Mouse (Mus musculus) midbrain, embryonic 10.5 days (tissue): ENCODE measurements around the gene Numbl. TPM values are rescaled to one million over a fixed set of nuclear protein-coding genes. Genes with fewer than 3 reads are reported as not detected.
A peak's percentile ranks its signal among the peaks of the same experiment; 100 is the strongest.

Experiments used
- DNase-seq: peaks from one replicate; pipeline ENCODE4 v3.0.0-alpha.2; 2017; ENCODE audit warnings: low spot score
- H3K27ac ChIP-seq: fragments of 300-500 bp; sonication (generic); replicated peaks from 2 replicates; pipeline ENCODE4 v1.5.1; 2016; ENCODE audit warnings: mild to moderate bottlenecking
- H3K27me3 ChIP-seq: fragments of 300-500 bp; sonication (generic); 2 replicates; pipeline ENCODE4 v1.6.1; 2016; ENCODE audit warnings: low read depth, mild to moderate bottlenecking; ENCODE audit not compliant: poor library complexity, severe bottlenecking
- H3K36me3 ChIP-seq: fragments of 300-500 bp; sonication (generic); 2 replicates; pipeline ENCODE4 v1.6.1; 2016; ENCODE audit warnings: mild to moderate bottlenecking, moderate library complexity
- H3K4me1 ChIP-seq: fragments of 300-500 bp; sonication (generic); 2 replicates; pipeline ENCODE4 v1.6.1; 2016
- H3K4me3 ChIP-seq: fragments of 300-500 bp; sonication (generic); 2 replicates; pipeline ENCODE4 v1.5.1; 2016; ENCODE audit warnings: mild to moderate bottlenecking, moderate library complexity
- H3K9me3 ChIP-seq: fragments of 300-500 bp; sonication (generic); replicated peaks from 2 replicates; pipeline ENCODE4 v1.6.1; 2016; ENCODE audit warnings: mild to moderate bottlenecking
- WGBS: fragments of 180-500 bp; shearing (Covaris S2); methylation state at CpG from one replicate; pipeline ENCODE4 v1.1.7; 2016; 5-methylcytosine and 5-hydroxymethylcytosine counted together
- polyA plus RNA-seq: library from polyadenylated mRNA; unstranded; fragments of >200 nt; fragmentation: Nextera tagmentation; extraction: Ambion mirVana; gene quantifications from 2 replicates; pipeline ENCODE4 v1.2.1, GENCODE M21; 2016

Gene Numbl
- polyA plus RNA-seq, 1 experiment from 2014 or later, result 21.0 TPM

- DNase-seq, result peak; percentile 74
- H3K4me3 ChIP-seq, result peak overlapping the region; percentile 57
- WGBS, result under 1% methylated on average over 39 of the region's 39 CpGs
- H3K4me1 ChIP-seq, result peaks cover 71% of the 10 kb centered on the region
- no peaks in the 10 kb centered on the region for H3K9me3 ChIP-seq
- H3K27ac ChIP-seq, result no peak overlapping the region
- no peaks in the 10 kb centered on the region for H3K36me3 ChIP-seq
- H3K27me3 ChIP-seq, result peaks cover 100% of the 10 kb centered on the region
These were observed 72.7 kb downstream of the Numbl start for GRCm38 (mm10) chr7:27330709-27331540.

- H3K4me3 ChIP-seq, result peak overlapping the region; percentile 57; the same call in 1 of the 2 replicates
- no peak for DNase-seq
- 3% methylated on average over 8 of the region's 8 CpGs for WGBS
- H3K9me3 ChIP-seq, result no peaks in the 10 kb centered on the region
- H3K4me1 ChIP-seq, result peaks cover 71% of the 10 kb centered on the region
- no peaks in the 10 kb centered on the region for H3K36me3 ChIP-seq
- H3K27ac ChIP-seq, result no peak overlapping the region
- H3K27me3 ChIP-seq, result peaks cover 100% of the 10 kb centered on the region
These were observed 73.3 kb downstream of the Numbl start for GRCm38 (mm10) chr7:27331541-27331851.

Other genes starting within 250 kb of the Numbl start
- not detected in 2 replicates for gene Cyp2a12, start 229.4 kb upstream of the Numbl start, polyA plus RNA-seq
- gene Cyp2f2, start 138.5 kb upstream of the Numbl start, polyA plus RNA-seq, result not detected in 2 replicates
- gene Cyp2t4, start 104.7 kb upstream of the Numbl start, polyA plus RNA-seq, result 0.12 and 0.19 TPM in 2 replicates
- gene Egln2, start 91.6 kb upstream of the Numbl start, polyA plus RNA-seq, result 80.4 and 84.4 TPM in 2 replicates
- gene Rab4b, start 79.5 kb upstream of the Numbl start, polyA plus RNA-seq, result 69.0 and 71.0 TPM in 2 replicates
- gene Gm21983, start 77.3 kb upstream of the Numbl start, polyA plus RNA-seq, result not detected in 2 replicates
- 2.1 and 2.2 TPM in 2 replicates for gene Mia, start 77.3 kb upstream of the Numbl start, polyA plus RNA-seq
- 3.5 and 4.2 TPM in 2 replicates for gene BC024978, start 62.7 kb upstream of the Numbl start, polyA plus RNA-seq
- gene Snrpa, start 62.2 kb upstream of the Numbl start, polyA plus RNA-seq, result 399 and 409 TPM in 2 replicates
- gene Itpkc, start 29.8 kb upstream of the Numbl start, polyA plus RNA-seq, result 5.3 and 5.9 TPM in 2 replicates
- gene Coq8b, start 25.4 kb upstream of the Numbl start, polyA plus RNA-seq, result 23.1 and 24.1 TPM in 2 replicates
- gene Ltbp4, start 79.3 kb downstream of the Numbl start, polyA plus RNA-seq, result 7.0 and 9.0 TPM in 2 replicates
- 71.7 and 77.2 TPM in 2 replicates for gene Shkbp1, start 97.6 kb downstream of the Numbl start, polyA plus RNA-seq
- gene Gm20479, start 99.0 kb downstream of the Numbl start, polyA plus RNA-seq, result 0.48 and 0.82 TPM in 2 replicates
- 0.30 and 0.52 TPM in 2 replicates for gene Sptbn4, start 189.3 kb downstream of the Numbl start, polyA plus RNA-seq
- 38.9 and 40.9 TPM in 2 replicates for gene Blvrb, start 189.5 kb downstream of the Numbl start, polyA plus RNA-seq
- 18.9 and 21.9 TPM in 2 replicates for gene Sertad3, start 215.3 kb downstream of the Numbl start, polyA plus RNA-seq
- 16.4 and 19.2 TPM in 2 replicates for gene Sertad1, start 228.5 kb downstream of the Numbl start, polyA plus RNA-seq
- 2.3 and 2.5 TPM in 2 replicates for gene Prx, start 240.9 kb downstream of the Numbl start, polyA plus RNA-seq